Mouse (Mus musculus) B cell, adult 67 days (primary cell): ENCODE data around the gene Fam171a1. TPM values are rescaled to one million over a fixed set of nuclear protein-coding genes. Genes with fewer than 3 reads are reported as not detected.

Experiments used
- total RNA-seq, 2 experiments: library from RNA; stranded (reverse); gene quantifications; 4 replicates each; pipeline ENCODE4 v1.2.4; 2023

Gene Fam171a1
- not detected for total RNA-seq

DNA sequence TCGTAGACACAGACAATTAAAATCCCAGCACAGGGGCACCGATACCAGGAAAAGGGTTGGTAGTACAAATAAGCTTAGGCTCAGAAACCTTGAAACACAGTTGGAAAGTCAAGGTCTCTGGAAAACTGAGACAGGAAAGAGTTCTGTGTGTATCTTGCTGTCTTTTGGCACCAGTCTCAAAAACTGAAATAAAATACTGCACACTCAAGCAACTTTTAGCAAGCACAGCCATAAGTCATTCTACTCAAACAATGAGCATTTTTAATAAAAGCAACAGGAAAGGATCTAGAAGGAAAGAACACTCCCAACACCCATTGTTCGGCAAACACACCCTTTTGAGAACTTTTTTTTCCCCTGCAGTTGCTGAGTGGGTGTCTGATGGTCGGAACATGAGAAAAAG lies at the start of gene Fam171a1:
Gene Fam171a1 (plus strand): TSS at position 359 of the 400 bp plus-strand sequence.

Other genes with a start within 250 kb of the Fam171a1 start
- 10 to 100 TPM; 28.4 to 33.9 TPM for gene Nmt2, start 170.0 kb downstream of the Fam171a1 start, total RNA-seq
- 1 to 10 TPM; 3.3 to 4.8 TPM for gene Rpp38, start 218.4 kb downstream of the Fam171a1 start, total RNA-seq
- not detected for gene Acbd7, start 221.9 kb downstream of the Fam171a1 start, total RNA-seq